Mouse (Mus musculus): ENCODE measurements around the gene M6pr. TPM values are rescaled to one million over a fixed set of nuclear protein-coding genes. Genes with fewer than 3 reads are reported as not detected.
"Not testable (repeated sequence)": the region's sequence is repeated elsewhere in the genome, so short reads cannot be mapped to it uniquely, and the experiment has no call there.

Gene M6pr
- polyA plus RNA-seq, 1 experiment = 24.3 TPM

DNA sequence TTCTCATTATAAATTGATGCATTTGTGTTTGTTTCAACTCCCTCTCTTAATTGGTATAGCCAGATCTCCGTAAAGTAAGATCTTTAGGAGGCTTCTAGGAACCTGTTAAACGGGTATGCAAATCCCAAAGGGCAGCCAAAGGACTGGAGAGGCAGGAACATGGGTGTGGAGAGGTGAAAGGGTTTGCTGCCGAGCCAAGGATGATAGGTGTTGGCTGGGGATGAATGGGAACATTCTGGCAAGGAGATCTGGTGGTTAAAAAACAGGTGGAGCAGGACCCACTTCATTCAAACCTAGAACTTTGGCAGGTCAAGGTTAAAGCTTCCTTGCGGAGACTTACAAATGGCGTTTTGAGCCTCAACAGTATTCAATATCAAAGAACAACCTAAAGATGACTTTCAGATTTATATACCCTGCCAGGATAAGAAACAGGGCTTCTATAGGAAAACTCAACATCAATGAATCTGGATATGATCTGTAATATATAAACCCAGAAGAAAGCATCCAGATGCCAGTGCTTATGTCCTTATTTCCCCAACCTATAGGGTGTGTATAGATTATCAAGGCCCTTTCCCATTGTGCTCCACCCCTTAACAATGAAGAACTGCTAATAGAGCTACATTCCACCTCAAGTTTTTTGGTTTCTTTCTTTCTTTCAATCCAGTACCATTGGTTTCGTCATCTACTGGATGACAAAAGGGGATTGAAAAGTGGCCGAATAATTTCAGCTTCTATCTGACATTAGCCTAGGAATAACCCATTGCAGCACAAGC is 32.7 kb downstream of the M6pr start:
- Histone ChIP-seq H3K27me3 (ENCODE audit: control insufficient read depth, insufficient read depth, low read length) (no peaks in the 10 kb centered on the region), H3K36me3 (ENCODE audit: control insufficient read depth, insufficient read depth, low read length) (no peaks in the 10 kb centered on the region), H3K27ac (ENCODE audit: control insufficient read depth, insufficient read depth, low read depth, low read length) (no peak overlapping the region), H3K4me3 (ENCODE audit: control insufficient read depth, low read depth, low read length) (peak overlapping the region; percentile 74), H3K4me1 (ENCODE audit: control insufficient read depth, insufficient read depth, low read length) (peaks cover 2% of the 10 kb centered on the region)
- TF ChIP-seq POLR2A (IDR thresholded peaks at IDR 0.05; ENCODE audit: control insufficient read depth, low read depth, low read length) (no peak), CTCF (IDR thresholded peaks at IDR 0.05; ENCODE audit: control insufficient read depth, insufficient read depth, insufficient replicate concordance, low read depth, low read length) (no peak)

DNA sequence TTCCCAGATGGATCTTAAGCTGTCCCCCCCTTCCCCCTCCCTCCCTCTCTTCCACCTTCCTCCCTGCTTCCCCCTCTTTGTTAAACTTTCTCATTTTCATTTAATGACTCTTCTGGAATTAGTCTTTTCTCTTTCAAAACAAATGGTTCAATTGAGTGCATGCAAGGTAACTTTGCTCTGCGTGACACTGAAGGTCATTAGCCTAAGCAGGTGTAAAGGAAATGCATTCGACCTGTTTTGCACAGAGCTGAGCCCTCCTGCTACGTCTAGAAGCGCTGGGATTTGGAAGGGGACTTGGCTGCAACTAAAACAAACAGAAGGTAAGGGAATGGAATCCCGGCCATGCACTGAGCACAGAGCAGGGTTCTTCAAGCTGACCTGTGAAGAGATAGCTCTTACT is 33.6 kb downstream of the M6pr start:
- no peak overlapping the region for H3K27ac ChIP-seq (ENCODE audit: control insufficient read depth, insufficient read depth, low read depth, low read length)
- TF ChIP-seq CTCF (IDR thresholded peaks at IDR 0.05; ENCODE audit: control insufficient read depth, insufficient read depth, insufficient replicate concordance, low read depth, low read length) (no peak), POLR2A (IDR thresholded peaks at IDR 0.05; ENCODE audit: control insufficient read depth, low read depth, low read length) (no peak)
- peak overlapping the region; percentile 42; the same call in 1 of the 2 replicates for H3K4me3 ChIP-seq (ENCODE audit: control insufficient read depth, low read depth, low read length)
- H3K36me3 ChIP-seq (ENCODE audit: control insufficient read depth, insufficient read depth, low read length) = no peaks in the 10 kb centered on the region
- peaks cover 2% of the 10 kb centered on the region for H3K4me1 ChIP-seq (ENCODE audit: control insufficient read depth, insufficient read depth, low read length)
- no peaks in the 10 kb centered on the region for H3K27me3 ChIP-seq (ENCODE audit: control insufficient read depth, insufficient read depth, low read length)

- Histone ChIP-seq H3K36me3 (ENCODE audit: control insufficient read depth, insufficient read depth, low read length) (no peaks in the 10 kb centered on the region), H3K4me3 (ENCODE audit: control insufficient read depth, low read depth, low read length) (no peak overlapping the region), H3K4me1 (ENCODE audit: control insufficient read depth, insufficient read depth, low read length) (peaks cover 2% of the 10 kb centered on the region), H3K27me3 (ENCODE audit: control insufficient read depth, insufficient read depth, low read length) (no peaks in the 10 kb centered on the region), H3K27ac (ENCODE audit: control insufficient read depth, insufficient read depth, low read depth, low read length) (no peak overlapping the region)
- TF ChIP-seq POLR2A (IDR thresholded peaks at IDR 0.05; ENCODE audit: control insufficient read depth, low read depth, low read length) (no peak), CTCF (IDR thresholded peaks at IDR 0.05; ENCODE audit: control insufficient read depth, insufficient read depth, insufficient replicate concordance, low read depth, low read length) (no peak)
Observed at GRCm38 (mm10) chr6:122343719-122344118, 35.2 kb downstream of the M6pr start.

GRCm38 (mm10) chr6:122344386-122345116 is 36.0 kb downstream of the M6pr start:
- Histone ChIP-seq H3K4me1 (ENCODE audit: control insufficient read depth, insufficient read depth, low read length) (peaks cover 2% of the 10 kb centered on the region), H3K27me3 (ENCODE audit: control insufficient read depth, insufficient read depth, low read length) (no peaks in the 10 kb centered on the region), H3K27ac (ENCODE audit: control insufficient read depth, insufficient read depth, low read depth, low read length) (no peak overlapping the region), H3K4me3 (ENCODE audit: control insufficient read depth, low read depth, low read length) (no peak overlapping the region), H3K36me3 (ENCODE audit: control insufficient read depth, insufficient read depth, low read length) (no peaks in the 10 kb centered on the region)
- TF ChIP-seq CTCF (IDR thresholded peaks at IDR 0.05; ENCODE audit: control insufficient read depth, insufficient read depth, insufficient replicate concordance, low read depth, low read length) (no peak), POLR2A (IDR thresholded peaks at IDR 0.05; ENCODE audit: control insufficient read depth, low read depth, low read length) (no peak)

DNA sequence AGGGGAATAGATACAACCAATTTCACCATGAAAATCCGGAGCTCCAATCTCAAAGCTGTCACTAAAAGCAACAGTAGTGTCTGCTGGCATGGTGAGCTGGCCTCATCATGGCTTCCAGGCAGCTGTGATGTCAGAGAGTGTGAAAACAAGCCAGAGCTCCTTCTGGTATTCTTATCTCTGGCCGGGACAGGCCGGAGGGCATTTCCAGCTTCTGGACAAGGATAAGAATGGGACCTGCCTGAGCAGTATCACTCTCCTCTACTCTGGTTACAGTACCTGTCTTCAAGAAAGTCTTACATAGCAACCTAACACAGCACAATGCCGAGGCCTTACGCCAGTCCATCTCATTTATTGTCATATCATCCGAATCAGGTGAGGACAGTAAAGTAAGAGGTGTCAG is 37.2 kb downstream of the M6pr start:
- no peak overlapping the region for H3K27ac ChIP-seq (ENCODE audit: control insufficient read depth, insufficient read depth, low read depth, low read length)
- no peaks in the 10 kb centered on the region for H3K36me3 ChIP-seq (ENCODE audit: control insufficient read depth, insufficient read depth, low read length)
- TF ChIP-seq CTCF (IDR thresholded peaks at IDR 0.05; ENCODE audit: control insufficient read depth, insufficient read depth, insufficient replicate concordance, low read depth, low read length) = no peak
- no peak for TF ChIP-seq POLR2A (IDR thresholded peaks at IDR 0.05; ENCODE audit: control insufficient read depth, low read depth, low read length)
- peaks cover 2% of the 10 kb centered on the region; the same call in 1 of the 2 replicates for H3K4me1 ChIP-seq (ENCODE audit: control insufficient read depth, insufficient read depth, low read length)
- H3K27me3 ChIP-seq (ENCODE audit: control insufficient read depth, insufficient read depth, low read length) = no peaks in the 10 kb centered on the region
- no peak overlapping the region for H3K4me3 ChIP-seq (ENCODE audit: control insufficient read depth, low read depth, low read length)

GRCm38 (mm10) chr6:122346399-122346798 is 37.9 kb downstream of the M6pr start:
- no peaks in the 10 kb centered on the region for H3K4me1 ChIP-seq (ENCODE audit: control insufficient read depth, insufficient read depth, low read length)
- H3K27me3 ChIP-seq (ENCODE audit: control insufficient read depth, insufficient read depth, low read length) = no peaks in the 10 kb centered on the region
- H3K27ac ChIP-seq (ENCODE audit: control insufficient read depth, insufficient read depth, low read depth, low read length) = no peak overlapping the region
- H3K36me3 ChIP-seq (ENCODE audit: control insufficient read depth, insufficient read depth, low read length) = no peaks in the 10 kb centered on the region
- TF ChIP-seq POLR2A (IDR thresholded peaks at IDR 0.05; ENCODE audit: control insufficient read depth, low read depth, low read length) (no peak), CTCF (IDR thresholded peaks at IDR 0.05; ENCODE audit: control insufficient read depth, insufficient read depth, insufficient replicate concordance, low read depth, low read length) (no peak)
- no peak overlapping the region for H3K4me3 ChIP-seq (ENCODE audit: control insufficient read depth, low read depth, low read length)

- H3K4me3 ChIP-seq (ENCODE audit: control insufficient read depth, low read depth, low read length) = not testable (repeated sequence)
Observed at GRCm38 (mm10) chr6:122347326-122347725, 38.8 kb downstream of the M6pr start.

More at GRCm38 (mm10) chr6:122347326-122347725, 38.8 kb downstream of the M6pr start:
- not testable (repeated sequence) for H3K27ac ChIP-seq (ENCODE audit: control insufficient read depth, insufficient read depth, low read depth, low read length); H3K4me1 ChIP-seq (ENCODE audit: control insufficient read depth, insufficient read depth, low read length); H3K36me3 ChIP-seq (ENCODE audit: control insufficient read depth, insufficient read depth, low read length); H3K27me3 ChIP-seq (ENCODE audit: control insufficient read depth, insufficient read depth, low read length)
